Mouse (Mus musculus): ENCODE measurements around the gene Sgms1. TPM values are rescaled to one million over a fixed set of nuclear protein-coding genes. Genes with fewer than 3 reads are reported as not detected.
"Not testable (repeated sequence)": the region's sequence is repeated elsewhere in the genome, so short reads cannot be mapped to it uniquely, and the experiment has no call there.

Sgms1 gene
- polyA plus RNA-seq, 2 experiments from 2014 or later = 42.2 to 48.0 TPM

GRCm38 (mm10) chr19:32323070-32323469 lies 66.4 kb downstream of the Sgms1 start:
- ATAC-seq = no peak

- no peak for ATAC-seq
Observed at GRCm38 (mm10) chr19:32322429-32323035, 67.0 kb downstream of the Sgms1 start.

- ATAC-seq = peak; percentile 93
Observed at GRCm38 (mm10) chr19:32320366-32320666, 69.2 kb downstream of the Sgms1 start.

- ATAC-seq = peak; percentile 54
Observed at GRCm38 (mm10) chr19:32319531-32320365, 69.8 kb downstream of the Sgms1 start.

GRCm38 (mm10) chr19:32319057-32319456 lies 70.5 kb downstream of the Sgms1 start:
- no peak for ATAC-seq

- ATAC-seq = not testable (repeated sequence)
Observed at GRCm38 (mm10) chr19:32317347-32317746, 72.2 kb downstream of the Sgms1 start.

GRCm38 (mm10) chr19:32313304-32313703 lies 76.2 kb downstream of the Sgms1 start:
- ATAC-seq = no peak

GRCm38 (mm10) chr19:32311762-32312161 lies 77.8 kb downstream of the Sgms1 start:
- no peak for ATAC-seq

- no peak for ATAC-seq
Observed at GRCm38 (mm10) chr19:32311063-32311462, 78.5 kb downstream of the Sgms1 start.

- no peak for ATAC-seq
Observed at GRCm38 (mm10) chr19:32310483-32310882, 79.0 kb downstream of the Sgms1 start.

- no peak for ATAC-seq
Observed at GRCm38 (mm10) chr19:32309346-32309745, 80.2 kb downstream of the Sgms1 start.

GRCm38 (mm10) chr19:32308311-32308710 lies 81.2 kb downstream of the Sgms1 start:
- ATAC-seq = no peak

- ATAC-seq = no peak
Observed at GRCm38 (mm10) chr19:32304898-32305297, 84.6 kb downstream of the Sgms1 start.

- no peak for ATAC-seq
Observed at GRCm38 (mm10) chr19:32304008-32304873, 85.3 kb downstream of the Sgms1 start.

- peak; percentile 45 for ATAC-seq
Observed at GRCm38 (mm10) chr19:32302835-32303381, 86.6 kb downstream of the Sgms1 start.

- ATAC-seq = no peak
Observed at GRCm38 (mm10) chr19:32301568-32301967, 87.9 kb downstream of the Sgms1 start.

- ATAC-seq = no peak
Observed at GRCm38 (mm10) chr19:32298221-32298620, 91.3 kb downstream of the Sgms1 start.

GRCm38 (mm10) chr19:32296863-32297262 lies 92.7 kb downstream of the Sgms1 start:
- ATAC-seq = no peak

- ATAC-seq = no peak
Observed at GRCm38 (mm10) chr19:32295581-32295980, 93.9 kb downstream of the Sgms1 start.

GRCm38 (mm10) chr19:32292782-32293776 lies 96.4 kb downstream of the Sgms1 start:
- peak; percentile 35 for ATAC-seq

GRCm38 (mm10) chr19:32292067-32292739 lies 97.3 kb downstream of the Sgms1 start:
- ATAC-seq = peak; percentile 95

Data from CD4-positive, CD25-positive, alpha-beta regulatory T cell, adult 4 months (primary cell).